Mouse (Mus musculus): Measurements from ENCODE around the gene Atp2b4. TPM values are rescaled to one million over a fixed set of nuclear protein-coding genes. Genes with fewer than 3 reads are reported as not detected.

Gene Atp2b4
- polyA plus RNA-seq, 1 experiment from 2014 or later, result 22.3 TPM

GRCm38 (mm10) chr1:133825140-133825539 is 24.3 kb upstream of the Atp2b4 start:
- no peaks in the 10 kb centered on the region for H3K27me3 ChIP-seq
- no peaks in the 10 kb centered on the region for H3K9me3 ChIP-seq (replicated peaks)
- ATAC-seq (ENCODE audit: insufficient number of reproducible peaks, low FRiP score, low TSS enrichment, low read depth), result no peak
- no peak overlapping the region for H3K9ac ChIP-seq
- no peak overlapping the region for H3K27ac ChIP-seq (replicated peaks)
- no peak overlapping the region for H3K4me2 ChIP-seq (replicated peaks)
- H3K4me3 ChIP-seq (replicated peaks), result no peak overlapping the region
- peaks cover 24% of the 10 kb centered on the region for H3K4me1 ChIP-seq
- no peaks in the 10 kb centered on the region for H3K36me3 ChIP-seq
- 71% methylated on average over 2 of the region's 2 CpGs for WGBS

- Histone ChIP-seq H3K4me1 (peaks cover 24% of the 10 kb centered on the region), H3K27ac (replicated peaks) (no peak overlapping the region), H3K27me3 (no peaks in the 10 kb centered on the region), H3K4me2 (replicated peaks) (no peak overlapping the region), H3K9me3 (replicated peaks) (no peaks in the 10 kb centered on the region), H3K9ac (no peak overlapping the region), H3K36me3 (no peaks in the 10 kb centered on the region), H3K4me3 (replicated peaks) (no peak overlapping the region)
- ATAC-seq (ENCODE audit: insufficient number of reproducible peaks, low FRiP score, low TSS enrichment, low read depth), result no peak
- WGBS, result 52% methylated on average over 5 of the region's 5 CpGs
Observed at GRCm38 (mm10) chr1:133821144-133821543, 20.3 kb upstream of the Atp2b4 start.

- Histone ChIP-seq H3K9ac (no peak overlapping the region), H3K36me3 (no peaks in the 10 kb centered on the region), H3K4me2 (replicated peaks) (no peak overlapping the region), H3K9me3 (replicated peaks) (no peaks in the 10 kb centered on the region), H3K4me1 (peaks cover 14% of the 10 kb centered on the region), H3K27ac (replicated peaks) (no peak overlapping the region), H3K4me3 (replicated peaks) (no peak overlapping the region), H3K27me3 (no peaks in the 10 kb centered on the region)
- ATAC-seq (ENCODE audit: insufficient number of reproducible peaks, low FRiP score, low TSS enrichment, low read depth), result no peak
- WGBS, result 41% methylated on average over 2 of the region's 2 CpGs
Observed at GRCm38 (mm10) chr1:133820100-133820499, 19.3 kb upstream of the Atp2b4 start.

- WGBS, result 67% methylated on average over 2 of the region's 2 CpGs
- no peak overlapping the region for H3K4me2 ChIP-seq (replicated peaks)
- no peak for ATAC-seq (ENCODE audit: insufficient number of reproducible peaks, low FRiP score, low TSS enrichment, low read depth)
- H3K9me3 ChIP-seq (replicated peaks), result no peaks in the 10 kb centered on the region
- H3K27me3 ChIP-seq, result no peaks in the 10 kb centered on the region
- no peaks in the 10 kb centered on the region for H3K36me3 ChIP-seq
- peaks cover 14% of the 10 kb centered on the region for H3K4me1 ChIP-seq
- H3K4me3 ChIP-seq (replicated peaks), result no peak overlapping the region
- no peak overlapping the region for H3K27ac ChIP-seq (replicated peaks)
- no peak overlapping the region for H3K9ac ChIP-seq
Observed at GRCm38 (mm10) chr1:133818531-133818930, 17.7 kb upstream of the Atp2b4 start.

DNA sequence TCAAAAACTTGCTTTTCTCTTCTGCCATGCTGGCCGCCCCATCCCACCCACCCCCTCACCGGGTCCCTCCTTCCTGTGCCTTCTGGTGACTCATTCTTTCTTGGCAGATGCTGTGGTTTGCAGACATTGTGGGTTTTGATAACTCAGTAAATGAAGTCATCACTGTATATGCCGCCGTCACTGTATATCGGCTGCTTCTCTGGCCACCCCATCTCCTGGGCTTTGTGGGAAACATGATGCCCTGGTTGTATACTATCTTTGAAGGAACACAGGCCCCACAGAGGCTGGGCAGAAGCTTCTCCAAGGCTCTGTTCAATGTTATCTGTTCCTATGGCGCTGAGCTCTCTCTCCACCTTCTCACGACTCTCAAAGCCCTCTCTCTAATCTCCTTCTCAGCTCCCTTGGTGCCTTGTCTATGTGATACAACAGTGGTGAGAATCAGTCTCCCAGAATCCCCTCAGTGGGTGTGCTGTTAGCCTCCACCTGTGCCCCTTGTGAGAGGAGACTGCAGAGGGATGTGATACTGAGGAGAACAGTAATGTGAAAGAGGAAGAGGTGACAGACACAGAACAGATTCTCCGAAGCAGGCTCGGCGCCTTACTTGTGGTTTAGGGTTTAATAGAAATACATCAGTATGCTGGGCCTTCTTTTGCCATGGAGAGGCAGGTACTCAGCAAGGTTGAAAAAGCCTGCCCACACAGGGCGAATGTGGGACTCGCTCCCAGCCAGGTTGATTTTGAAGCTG is 15.1 kb upstream of the Atp2b4 start:
- H3K27me3 ChIP-seq, result no peaks in the 10 kb centered on the region
- ATAC-seq (ENCODE audit: insufficient number of reproducible peaks, low FRiP score, low TSS enrichment, low read depth), result no peak
- H3K9ac ChIP-seq, result no peak overlapping the region
- no peak overlapping the region for H3K27ac ChIP-seq (replicated peaks)
- WGBS, result 59% methylated on average over 12 of the region's 12 CpGs
- H3K4me1 ChIP-seq, result peaks cover 4% of the 10 kb centered on the region; the same call in 1 of the 2 replicates
- H3K4me2 ChIP-seq (replicated peaks), result no peak overlapping the region
- no peaks in the 10 kb centered on the region for H3K36me3 ChIP-seq
- no peak overlapping the region for H3K4me3 ChIP-seq (replicated peaks)
- no peaks in the 10 kb centered on the region for H3K9me3 ChIP-seq (replicated peaks)

- WGBS, result 49% methylated on average over 5 of the region's 5 CpGs
- H3K9ac ChIP-seq, result no peak overlapping the region
- no peaks in the 10 kb centered on the region for H3K27me3 ChIP-seq
- H3K4me1 ChIP-seq, result no peaks in the 10 kb centered on the region
- no peaks in the 10 kb centered on the region for H3K9me3 ChIP-seq (replicated peaks)
- no peak for ATAC-seq (ENCODE audit: insufficient number of reproducible peaks, low FRiP score, low TSS enrichment, low read depth)
- no peak overlapping the region for H3K4me2 ChIP-seq (replicated peaks)
- no peaks in the 10 kb centered on the region for H3K36me3 ChIP-seq
- H3K27ac ChIP-seq (replicated peaks), result no peak overlapping the region
- H3K4me3 ChIP-seq (replicated peaks), result no peak overlapping the region
Observed at GRCm38 (mm10) chr1:133809376-133809775, 8.5 kb upstream of the Atp2b4 start.

- no peaks in the 10 kb centered on the region for H3K9me3 ChIP-seq (replicated peaks)
- WGBS, result 81% methylated on average over 8 of the region's 8 CpGs
- H3K4me1 ChIP-seq, result no peaks in the 10 kb centered on the region
Observed at GRCm38 (mm10) chr1:133808020-133808419, 7.2 kb upstream of the Atp2b4 start.

DNA sequence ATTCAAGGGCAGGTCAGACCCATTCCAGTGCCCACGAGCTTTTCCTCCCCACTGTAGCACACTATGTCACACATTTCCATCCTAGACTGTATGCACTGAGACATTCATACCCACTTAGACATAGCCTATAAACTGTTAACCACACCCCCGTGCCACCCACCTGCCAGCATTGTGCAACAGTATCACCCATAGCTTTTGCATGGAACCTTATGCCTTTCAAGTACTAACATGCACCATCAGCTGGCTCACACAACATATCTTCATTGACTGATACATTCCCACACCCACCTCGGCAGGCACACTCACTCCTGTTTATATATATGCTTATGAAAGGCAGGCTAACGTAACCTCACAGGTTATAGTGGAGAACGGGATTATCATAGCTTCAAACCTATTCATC is 902 bp upstream of the Atp2b4 start:
- ATAC-seq (ENCODE audit: insufficient number of reproducible peaks, low FRiP score, low TSS enrichment, low read depth), result no peak
- no peak overlapping the region for H3K9ac ChIP-seq
- no peak overlapping the region for H3K4me3 ChIP-seq (replicated peaks)
- WGBS, result 61% methylated on average over 5 of the region's 5 CpGs
- no peaks in the 10 kb centered on the region for H3K36me3 ChIP-seq
- H3K4me2 ChIP-seq (replicated peaks), result no peak overlapping the region
- H3K27ac ChIP-seq (replicated peaks), result no peak overlapping the region
- H3K27me3 ChIP-seq, result no peaks in the 10 kb centered on the region
- no peaks in the 10 kb centered on the region for H3K9me3 ChIP-seq (replicated peaks)
- H3K4me1 ChIP-seq, result peaks cover 46% of the 10 kb centered on the region

More at GRCm38 (mm10) chr1:133808020-133808419, 7.2 kb upstream of the Atp2b4 start:
- Histone ChIP-seq H3K9ac (no peak overlapping the region), H3K4me3 (replicated peaks) (no peak overlapping the region), H3K27ac (replicated peaks) (no peak overlapping the region), H3K27me3 (no peaks in the 10 kb centered on the region), H3K36me3 (no peaks in the 10 kb centered on the region), H3K4me2 (replicated peaks) (no peak overlapping the region)
- no peak for ATAC-seq (ENCODE audit: insufficient number of reproducible peaks, low FRiP score, low TSS enrichment, low read depth)

GRCm38 (mm10) chr1:133800512-133800911 is 329 bp downstream of the Atp2b4 start:
- H3K4me2 ChIP-seq (replicated peaks), result peak overlapping the region; percentile 86
- H3K9ac ChIP-seq, result peak overlapping the region; percentile 53
- H3K4me1 ChIP-seq, result peaks cover 55% of the 10 kb centered on the region
- WGBS, result under 1% methylated on average over 16 of the region's 16 CpGs
- no peaks in the 10 kb centered on the region for H3K36me3 ChIP-seq
- no peaks in the 10 kb centered on the region for H3K9me3 ChIP-seq (replicated peaks)
- ATAC-seq (ENCODE audit: insufficient number of reproducible peaks, low FRiP score, low TSS enrichment, low read depth), result 0 out of 2 replicates have a peak, but pooled peaks have one; percentile 13
- H3K27ac ChIP-seq (replicated peaks), result peak overlapping the region; percentile 93
- no peaks in the 10 kb centered on the region for H3K27me3 ChIP-seq
- H3K4me3 ChIP-seq (replicated peaks), result peak overlapping the region; percentile 72

GRCm38 (mm10) chr1:133799686-133800445 is 975 bp downstream of the Atp2b4 start:
- H3K9ac ChIP-seq, result peak overlapping the region; percentile 53
- H3K4me2 ChIP-seq (replicated peaks), result peak overlapping the region; percentile 86
- peak overlapping the region; percentile 93 for H3K27ac ChIP-seq (replicated peaks)
- H3K27me3 ChIP-seq, result no peaks in the 10 kb centered on the region
- H3K4me1 ChIP-seq, result peaks cover 55% of the 10 kb centered on the region
- peak overlapping the region; percentile 72 for H3K4me3 ChIP-seq (replicated peaks)
- H3K9me3 ChIP-seq (replicated peaks), result no peaks in the 10 kb centered on the region
- 2% methylated on average over 21 of the region's 21 CpGs for WGBS
- ATAC-seq (ENCODE audit: insufficient number of reproducible peaks, low FRiP score, low TSS enrichment, low read depth), result 0 out of 2 replicates have a peak, but pooled peaks have one; percentile 16
- no peaks in the 10 kb centered on the region for H3K36me3 ChIP-seq

DNA sequence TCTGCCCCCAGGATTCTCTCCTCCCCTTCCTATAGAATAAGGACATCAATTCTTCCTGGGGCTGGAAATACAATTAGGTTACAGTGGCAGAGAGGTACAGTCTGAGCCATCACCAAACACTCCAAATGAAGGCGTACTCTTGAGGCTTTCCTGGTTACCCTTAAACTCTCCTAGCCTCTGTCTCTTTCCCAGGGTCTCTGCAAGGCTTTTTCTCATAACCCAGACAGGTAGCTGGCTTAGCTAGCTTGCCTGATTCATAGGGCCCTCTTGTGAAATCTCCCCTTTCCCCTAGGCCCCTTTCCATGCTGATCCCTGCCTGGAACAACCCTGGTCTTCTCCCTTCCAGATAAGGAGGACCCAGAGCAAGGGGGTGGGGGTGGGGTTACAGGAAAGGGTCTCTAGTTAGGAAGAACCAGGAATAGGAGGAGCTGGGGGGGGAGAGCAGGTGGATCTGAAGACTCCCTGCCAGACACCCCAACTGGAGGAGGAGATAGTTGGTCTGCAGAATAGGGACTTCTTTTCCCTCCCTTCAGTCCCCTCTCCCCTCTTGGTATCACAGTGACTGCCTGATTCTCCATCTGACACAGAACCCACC is 1.9 kb downstream of the Atp2b4 start:
- Histone ChIP-seq H3K27ac (replicated peaks) (peak overlapping the region; percentile 93; the same call in 1 of the 2 replicates), H3K9me3 (replicated peaks) (no peaks in the 10 kb centered on the region), H3K4me3 (replicated peaks) (peak overlapping the region; percentile 72), H3K4me2 (replicated peaks) (peak overlapping the region; percentile 86), H3K36me3 (no peaks in the 10 kb centered on the region), H3K4me1 (peaks cover 55% of the 10 kb centered on the region), H3K9ac (no peak overlapping the region; the same call in 1 of the 2 replicates), H3K27me3 (no peaks in the 10 kb centered on the region)
- WGBS, result 38% methylated on average over 1 of the region's 1 CpGs
- no peak for ATAC-seq (ENCODE audit: insufficient number of reproducible peaks, low FRiP score, low TSS enrichment, low read depth)
